Mouse (Mus musculus): ENCODE results near the gene 6820408C15Rik.

Gene 6820408C15Rik

GRCm38 (mm10) chr2:152464570-152465150 is 49.3 kb downstream of the 6820408C15Rik start, which contains the start of gene Defb23:
Gene Defb23 (minus strand): TSS chr2:152464620.
- in situ Hi-C loops (cut with MboI), result no loop called here

DNA sequence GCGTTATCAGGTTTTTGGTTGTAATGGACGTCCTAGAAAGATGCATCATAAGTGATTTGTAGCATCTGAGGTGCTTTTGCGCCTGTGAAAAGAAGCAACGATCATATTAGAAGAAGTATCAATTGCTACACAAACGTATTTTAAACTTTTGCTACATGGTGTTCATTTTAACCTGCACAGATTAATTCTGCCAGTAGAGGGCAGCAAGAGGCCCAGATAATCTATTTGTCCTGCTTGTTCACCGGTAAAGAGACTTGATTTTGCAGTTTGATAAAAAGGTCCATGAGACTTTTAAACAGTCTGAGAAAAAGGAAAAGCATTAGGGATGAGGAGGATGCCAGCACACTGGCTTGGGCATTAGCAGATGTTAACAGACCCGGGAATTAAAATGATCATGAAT is 55.6 kb downstream of the 6820408C15Rik start:
- in situ Hi-C loops (cut with MboI), result no loop called here

- in situ Hi-C loops (cut with MboI), result no loop called here
These were observed 57.0 kb downstream of the 6820408C15Rik start for GRCm38 (mm10) chr2:152472434-152472833.

DNA sequence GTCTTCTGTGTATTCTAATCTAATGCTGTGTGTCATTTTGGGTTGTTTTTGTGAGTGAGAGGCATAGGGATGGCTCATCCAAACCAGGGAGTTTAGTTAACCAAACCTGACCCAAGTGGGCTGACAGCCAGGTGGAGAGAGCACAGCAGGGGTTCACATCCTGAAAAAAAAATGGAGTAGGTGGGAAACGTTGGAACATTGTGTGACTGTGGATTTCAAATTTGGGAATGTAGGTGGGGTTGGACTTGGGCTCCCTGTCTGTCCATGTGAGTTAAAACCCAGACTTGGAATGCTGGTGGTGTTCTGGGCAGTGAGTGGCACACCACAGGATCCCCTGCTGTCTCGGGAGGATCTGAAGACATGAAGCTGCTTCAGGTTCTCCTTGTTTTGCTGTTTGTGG is 61.4 kb downstream of the 6820408C15Rik start, which contains the start of gene Defb20:
Gene Defb20, plus strand, starts transcription at position 301 of the 400 bp plus-strand sequence.
- in situ Hi-C loops (cut with MboI), result no loop called here

- in situ Hi-C loops (cut with MboI), result no loop called here
These were observed 65.5 kb downstream of the 6820408C15Rik start for GRCm38 (mm10) chr2:152480881-152481280.

DNA sequence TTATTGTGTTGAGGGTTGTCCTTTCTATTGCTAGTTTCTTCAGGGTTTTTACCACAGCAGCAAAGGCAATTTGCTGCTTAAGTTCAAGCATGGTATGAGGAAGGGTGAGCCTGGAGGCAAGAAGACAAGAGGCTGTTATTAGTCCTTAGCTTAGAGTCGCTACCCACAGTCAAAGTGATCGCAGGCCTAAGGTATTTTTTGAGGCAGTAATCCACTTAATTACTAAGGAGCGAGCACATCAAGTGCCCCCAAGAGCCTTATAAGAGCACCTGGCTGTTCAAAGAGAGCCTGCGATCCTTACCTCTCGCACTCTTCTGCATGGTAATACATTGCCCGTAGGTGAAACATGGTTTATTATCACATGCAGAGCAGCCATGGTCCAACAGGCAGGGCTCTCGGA is 66.3 kb downstream of the 6820408C15Rik start:
- in situ Hi-C loops (cut with MboI), result no loop called here

GRCm38 (mm10) chr2:152487024-152487423 is 71.6 kb downstream of the 6820408C15Rik start:
- in situ Hi-C loops (cut with MboI), result no loop called here

DNA sequence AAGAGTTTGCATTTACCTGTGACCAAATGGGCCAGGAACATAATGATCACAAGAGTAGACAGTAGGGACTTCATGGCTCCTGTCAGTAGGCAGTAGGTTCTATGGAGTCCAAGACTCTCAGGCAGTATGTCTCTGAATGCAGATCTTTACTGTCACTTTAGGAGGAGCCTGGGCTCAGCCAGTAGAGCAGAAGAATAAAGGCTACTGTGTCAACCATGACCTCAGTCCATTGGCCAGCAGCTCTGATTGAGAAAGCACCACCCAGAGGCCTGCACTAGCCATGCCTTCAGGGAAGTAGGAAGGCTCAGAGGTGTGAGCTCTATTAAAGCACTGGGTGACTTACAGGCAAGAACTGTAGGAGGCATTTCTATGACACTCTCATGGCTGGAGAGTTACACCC is 74.7 kb downstream of the 6820408C15Rik start, which contains the start of gene Defb22:
Gene Defb22, minus strand, starts transcription at position 101 of the 400 bp plus-strand sequence.
- in situ Hi-C loops (cut with MboI), result no loop called here

- in situ Hi-C loops (cut with MboI), result no loop called here
These were observed 77.8 kb downstream of the 6820408C15Rik start for GRCm38 (mm10) chr2:152493151-152493550.

Measured in mature B cell (primary cell).